Mouse (Mus musculus): ENCODE data around the gene Olfr311. TPM values are rescaled to one million over a fixed set of nuclear protein-coding genes. Genes with fewer than 3 reads are reported as not detected.
"Not testable (repeated sequence)": the region's sequence is repeated elsewhere in the genome, so short reads cannot be mapped to it uniquely, and the experiment has no call there.

Olfr311 gene
- polyA plus RNA-seq (2014; fragmentation: Nextera tagmentation; extraction: Ambion mirVana), result 0.16 TPM in 1 of 2 replicates, not detected in the other

DNA sequence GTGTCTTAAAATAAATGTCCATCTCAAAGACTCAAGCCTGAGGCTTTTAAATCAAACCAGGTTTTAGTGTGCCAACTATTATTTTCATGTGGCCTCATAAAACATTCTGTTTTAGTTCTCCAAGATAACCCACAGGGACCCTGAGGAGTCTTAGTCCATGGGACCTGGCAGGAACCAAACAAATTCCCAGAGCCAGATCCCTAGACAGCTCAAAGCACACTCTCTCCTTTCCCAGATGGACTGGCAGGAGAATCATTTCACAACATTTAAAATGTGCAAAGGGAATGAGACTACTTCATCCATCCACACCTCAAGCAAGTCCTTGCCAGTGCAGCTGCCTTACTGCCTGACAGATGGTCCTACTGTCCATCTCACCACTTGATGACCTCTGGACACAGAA, at the start of gene Olfr311:
TSS of gene Olfr311 (plus strand) at position 301 of the 400 bp plus-strand sequence.
- H3K9me3 ChIP-seq (replicated peaks; ENCODE audit: control insufficient read depth, low read length); H3K4me1 ChIP-seq (ENCODE audit: control insufficient read depth, insufficient read depth, low read length); H3K4me3 ChIP-seq (ENCODE audit: low read depth, low read length); H3K27me3 ChIP-seq (ENCODE audit: control insufficient read depth, insufficient read depth, low read length); H3K36me3 ChIP-seq (ENCODE audit: control insufficient read depth, insufficient read depth, low read length); ATAC-seq (replicated peaks; ENCODE audit: insufficient number of reproducible peaks, low FRiP score, low TSS enrichment); H3K27ac ChIP-seq (ENCODE audit: low read depth, low read length); H3K9ac ChIP-seq (ENCODE audit: low read depth, low read length); H3K4me2 ChIP-seq: not testable (repeated sequence)

DNA sequence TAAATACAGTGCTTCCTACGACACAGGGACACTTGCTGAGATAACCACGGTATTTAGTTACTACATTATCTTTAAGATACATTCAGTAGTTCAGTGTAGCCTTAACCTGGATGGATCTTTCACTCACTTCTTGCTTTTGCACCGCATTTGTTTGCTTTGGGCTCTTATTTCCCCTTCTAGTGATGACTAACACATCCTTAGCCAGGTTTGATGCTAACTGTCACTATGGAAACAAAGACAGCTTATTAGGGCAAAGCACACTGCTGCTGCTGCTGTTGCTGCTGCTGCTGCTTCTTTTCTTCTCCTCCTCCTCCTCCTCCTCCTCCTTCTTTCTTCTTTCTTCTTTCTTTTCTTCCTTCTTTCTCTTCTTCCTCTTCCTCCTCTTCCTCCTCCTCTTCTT, 49.5 kb upstream of the Olfr311 start:
- 27% methylated on average over 3 of the region's 3 CpGs for WGBS (ENCODE audit: insufficient replicate concordance)
- Histone ChIP-seq H3K36me3 (ENCODE audit: control insufficient read depth, insufficient read depth, low read length) (no peaks in the 10 kb centered on the region), H3K9me3 (replicated peaks; ENCODE audit: control insufficient read depth, low read length) (no peaks in the 10 kb centered on the region), H3K27ac (ENCODE audit: low read depth, low read length) (no peak overlapping the region), H3K4me2 (no peak overlapping the region), H3K4me1 (ENCODE audit: control insufficient read depth, insufficient read depth, low read length) (no peaks in the 10 kb centered on the region), H3K27me3 (ENCODE audit: control insufficient read depth, insufficient read depth, low read length) (no peaks in the 10 kb centered on the region), H3K9ac (ENCODE audit: low read depth, low read length) (no peak overlapping the region), H3K4me3 (ENCODE audit: low read depth, low read length) (no peak overlapping the region)
- no peak for ATAC-seq (replicated peaks; ENCODE audit: insufficient number of reproducible peaks, low FRiP score, low TSS enrichment)

DNA sequence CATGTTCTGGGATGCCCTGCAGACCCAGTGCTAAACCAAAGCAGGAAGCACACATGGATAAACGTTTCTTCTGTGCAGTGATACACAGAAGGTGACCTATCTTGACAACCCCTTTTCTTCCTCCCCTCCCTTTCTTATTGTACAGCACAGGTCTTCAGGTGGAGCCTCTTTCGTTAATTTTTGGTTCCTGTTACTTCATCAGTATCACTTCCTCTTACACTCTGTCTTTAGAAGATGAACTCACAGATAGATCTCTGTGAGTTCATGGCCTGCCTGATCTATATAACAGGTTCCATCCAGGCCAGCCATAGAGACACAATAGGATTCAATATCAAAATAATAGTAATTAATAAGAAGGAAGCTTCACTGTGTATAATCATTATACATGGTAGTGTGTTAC, 49.0 kb upstream of the Olfr311 start:
- Histone ChIP-seq H3K9ac (ENCODE audit: low read depth, low read length) (no peak overlapping the region), H3K27ac (ENCODE audit: low read depth, low read length) (no peak overlapping the region), H3K36me3 (ENCODE audit: control insufficient read depth, insufficient read depth, low read length) (no peaks in the 10 kb centered on the region), H3K4me1 (ENCODE audit: control insufficient read depth, insufficient read depth, low read length) (no peaks in the 10 kb centered on the region), H3K27me3 (ENCODE audit: control insufficient read depth, insufficient read depth, low read length) (no peaks in the 10 kb centered on the region), H3K4me2 (no peak overlapping the region), H3K9me3 (replicated peaks; ENCODE audit: control insufficient read depth, low read length) (no peaks in the 10 kb centered on the region), H3K4me3 (ENCODE audit: low read depth, low read length) (no peak overlapping the region)
- WGBS (ENCODE audit: insufficient replicate concordance), result 44% methylated on average over 2 of the region's 2 CpGs
- ATAC-seq (replicated peaks; ENCODE audit: insufficient number of reproducible peaks, low FRiP score, low TSS enrichment), result no peak

DNA sequence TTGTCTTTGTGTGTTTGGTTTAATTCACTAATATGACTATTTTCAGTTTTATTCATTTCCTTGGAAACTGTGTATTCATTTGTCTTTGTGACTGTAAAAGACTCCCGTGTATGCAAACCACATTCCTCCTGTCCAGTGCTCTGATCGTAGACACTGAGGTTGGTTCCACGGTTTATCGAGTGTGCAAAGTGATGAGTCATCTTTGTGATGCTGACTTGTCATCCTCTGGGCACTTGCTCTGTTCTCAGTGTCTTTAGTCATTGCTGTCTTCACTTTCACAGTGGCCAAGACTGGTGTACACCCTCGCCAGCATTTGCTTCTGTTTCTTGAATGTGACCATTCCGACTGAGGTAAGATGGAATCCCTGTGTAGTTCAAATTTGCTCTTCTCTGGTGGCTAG, 48.4 kb upstream of the Olfr311 start:
- ATAC-seq (replicated peaks; ENCODE audit: insufficient number of reproducible peaks, low FRiP score, low TSS enrichment), result no peak
- H3K27me3 ChIP-seq (ENCODE audit: control insufficient read depth, insufficient read depth, low read length), result no peaks in the 10 kb centered on the region
- H3K9me3 ChIP-seq (replicated peaks; ENCODE audit: control insufficient read depth, low read length), result no peaks in the 10 kb centered on the region
- no peak overlapping the region for H3K9ac ChIP-seq (ENCODE audit: low read depth, low read length)
- no peaks in the 10 kb centered on the region for H3K4me1 ChIP-seq (ENCODE audit: control insufficient read depth, insufficient read depth, low read length)
- 67% methylated on average over 6 of the region's 6 CpGs for whole genome bisulfite sequencing (ENCODE audit: insufficient replicate concordance)
- H3K27ac ChIP-seq (ENCODE audit: low read depth, low read length), result no peak overlapping the region
- H3K4me2 ChIP-seq, result no peak overlapping the region
- H3K36me3 ChIP-seq (ENCODE audit: control insufficient read depth, insufficient read depth, low read length), result no peaks in the 10 kb centered on the region
- H3K4me3 ChIP-seq (ENCODE audit: low read depth, low read length), result no peak overlapping the region

DNA sequence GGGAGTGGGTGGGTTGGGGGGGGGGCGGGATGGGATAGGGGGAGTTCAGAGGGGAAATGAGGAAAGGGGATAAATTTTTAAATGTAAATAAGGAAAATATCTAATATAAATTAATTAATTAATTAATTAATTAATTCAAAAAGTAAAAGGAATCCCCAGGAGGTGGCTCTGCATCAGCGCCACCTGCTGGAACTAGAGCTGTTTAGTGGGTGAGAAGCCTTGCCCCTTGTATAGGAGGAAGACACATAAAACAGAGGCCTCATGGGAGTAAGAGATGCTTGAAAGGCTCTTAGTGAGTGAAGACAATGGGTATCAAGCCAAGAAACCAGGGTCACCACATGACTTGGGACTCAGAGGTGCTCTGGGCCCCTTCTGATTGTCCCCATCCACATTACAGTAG, 43.2 kb upstream of the Olfr311 start:
- ATAC-seq (replicated peaks; ENCODE audit: insufficient number of reproducible peaks, low FRiP score, low TSS enrichment), result no peak
- no peak overlapping the region for H3K4me3 ChIP-seq (ENCODE audit: low read depth, low read length)

DNA sequence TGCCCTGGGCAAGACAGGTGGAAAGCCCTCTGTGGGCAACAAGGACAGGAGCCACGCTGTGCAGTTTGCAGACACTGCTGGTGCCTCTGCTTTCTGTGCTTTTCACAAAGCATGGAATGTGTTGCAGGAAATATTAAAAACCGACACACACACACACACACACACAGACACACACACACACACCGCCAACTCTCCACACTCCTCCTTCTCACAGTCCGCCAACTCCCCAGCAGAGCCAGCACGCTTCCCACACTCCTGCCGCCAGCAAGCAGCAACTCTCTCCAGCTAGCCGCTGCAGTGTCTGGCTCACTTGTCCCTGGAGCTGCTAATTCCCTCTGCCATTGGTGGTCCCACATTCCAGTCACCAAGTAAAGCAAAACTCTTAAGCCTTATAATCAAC, 42.2 kb upstream of the Olfr311 start:
- Histone ChIP-seq H3K36me3 (ENCODE audit: control insufficient read depth, insufficient read depth, low read length) (no peaks in the 10 kb centered on the region), H3K27me3 (ENCODE audit: control insufficient read depth, insufficient read depth, low read length) (no peaks in the 10 kb centered on the region), H3K27ac (ENCODE audit: low read depth, low read length) (no peak overlapping the region), H3K9me3 (replicated peaks; ENCODE audit: control insufficient read depth, low read length) (no peaks in the 10 kb centered on the region), H3K9ac (ENCODE audit: low read depth, low read length) (no peak overlapping the region), H3K4me3 (ENCODE audit: low read depth, low read length) (no peak overlapping the region), H3K4me2 (no peak overlapping the region), H3K4me1 (ENCODE audit: control insufficient read depth, insufficient read depth, low read length) (peaks cover 1% of the 10 kb centered on the region; the same call in 1 of the 2 replicates)
- WGBS (ENCODE audit: insufficient replicate concordance), result 58% methylated on average over 7 of the region's 7 CpGs
- ATAC-seq (replicated peaks; ENCODE audit: insufficient number of reproducible peaks, low FRiP score, low TSS enrichment), result no peak

More for the DNA sequence above, 43.2 kb upstream of the Olfr311 start:
- 83% methylated on average over 2 of the region's 2 CpGs for WGBS (ENCODE audit: insufficient replicate concordance)
- Histone ChIP-seq H3K4me2 (no peak overlapping the region), H3K9ac (ENCODE audit: low read depth, low read length) (no peak overlapping the region), H3K9me3 (replicated peaks; ENCODE audit: control insufficient read depth, low read length) (no peaks in the 10 kb centered on the region), H3K27me3 (ENCODE audit: control insufficient read depth, insufficient read depth, low read length) (no peaks in the 10 kb centered on the region), H3K4me1 (ENCODE audit: control insufficient read depth, insufficient read depth, low read length) (no peaks in the 10 kb centered on the region), H3K27ac (ENCODE audit: low read depth, low read length) (no peak overlapping the region), H3K36me3 (ENCODE audit: control insufficient read depth, insufficient read depth, low read length) (no peaks in the 10 kb centered on the region)

DNA sequence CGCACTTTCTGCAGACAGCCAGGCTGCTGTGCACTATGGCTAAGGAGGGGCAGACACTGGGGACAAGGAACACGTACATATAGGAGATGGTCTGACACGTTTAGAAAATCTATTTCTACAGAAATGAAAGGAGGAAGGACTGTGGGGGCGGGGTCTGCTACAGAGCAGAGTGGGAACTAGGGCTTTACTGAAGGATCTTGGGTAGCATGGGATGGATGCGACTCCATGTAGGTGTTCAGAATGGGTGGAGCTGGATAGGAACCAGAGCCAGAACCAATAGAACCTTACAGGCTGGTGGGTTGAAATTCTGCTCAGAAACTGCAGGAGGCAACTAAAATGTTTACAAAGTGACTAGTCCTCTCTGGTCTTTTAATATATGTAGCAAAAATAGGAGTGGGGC, 39.3 kb upstream of the Olfr311 start:
- WGBS (ENCODE audit: insufficient replicate concordance), result 75% methylated on average over 5 of the region's 5 CpGs

DNA sequence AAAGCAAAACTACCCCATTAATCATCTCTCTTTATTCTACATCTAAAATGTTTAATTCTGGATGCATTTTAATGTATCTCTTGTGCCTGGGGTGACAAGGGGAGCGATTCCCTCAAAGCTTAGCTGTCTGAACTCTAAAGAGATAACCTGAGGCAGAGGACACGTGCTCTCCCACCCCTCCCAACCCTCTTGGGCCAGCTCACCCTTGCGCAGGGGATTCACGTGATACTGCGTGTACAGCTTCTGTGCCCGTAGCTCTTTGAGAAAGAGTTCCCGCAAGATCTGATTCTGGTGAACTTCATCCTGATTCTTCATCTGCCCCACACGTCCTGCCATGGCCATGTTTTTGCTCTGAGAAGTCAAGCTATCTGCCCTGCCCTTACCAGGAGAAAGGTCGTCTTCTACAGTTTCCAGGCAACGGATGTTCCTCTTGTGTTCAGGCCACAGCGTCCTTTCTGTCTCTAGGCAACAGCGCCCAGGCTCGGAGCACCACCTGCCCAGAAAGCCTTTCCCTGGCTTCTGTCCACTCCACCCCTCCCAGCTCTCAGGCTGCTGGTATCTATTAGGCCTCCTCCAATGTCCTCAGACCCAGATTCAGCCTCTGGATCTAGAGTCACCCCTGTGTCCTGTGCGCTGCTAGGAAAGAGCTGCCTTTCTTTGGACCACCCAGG, 37.4 kb upstream of the Olfr311 start, which contains the start of gene Fam183b:
TSS of gene Fam183b (minus strand) at position 403 of the 671 bp plus-strand sequence.
- H3K4me1 ChIP-seq (ENCODE audit: control insufficient read depth, insufficient read depth, low read length), result peaks cover 4% of the 10 kb centered on the region; the same call in 1 of the 2 replicates
- H3K4me3 ChIP-seq (ENCODE audit: low read depth, low read length), result no peak within 1 kb of the TSS
- peak within 1 kb of the TSS; percentile 40; the same call in 1 of the 2 replicates for H3K4me2 ChIP-seq
- no peaks in the 10 kb centered on the region for H3K27me3 ChIP-seq (ENCODE audit: control insufficient read depth, insufficient read depth, low read length)
- no peaks in the 10 kb centered on the region for H3K9me3 ChIP-seq (replicated peaks; ENCODE audit: control insufficient read depth, low read length)
- H3K9ac ChIP-seq (ENCODE audit: low read depth, low read length), result no peak within 1 kb of the TSS
- no peak for ATAC-seq (replicated peaks; ENCODE audit: insufficient number of reproducible peaks, low FRiP score, low TSS enrichment)
- 43% methylated on average over 14 of the region's 14 CpGs for WGBS (ENCODE audit: insufficient replicate concordance)
- H3K27ac ChIP-seq (ENCODE audit: low read depth, low read length), result no peak within 1 kb of the TSS
- no peaks in the 10 kb centered on the region for H3K36me3 ChIP-seq (ENCODE audit: control insufficient read depth, insufficient read depth, low read length)

More for the DNA sequence above, 39.3 kb upstream of the Olfr311 start:
- Histone ChIP-seq H3K9ac (ENCODE audit: low read depth, low read length) (no peak overlapping the region), H3K27ac (ENCODE audit: low read depth, low read length) (no peak overlapping the region), H3K9me3 (replicated peaks; ENCODE audit: control insufficient read depth, low read length) (no peaks in the 10 kb centered on the region), H3K4me2 (no peak overlapping the region), H3K4me3 (ENCODE audit: low read depth, low read length) (no peak overlapping the region), H3K4me1 (ENCODE audit: control insufficient read depth, insufficient read depth, low read length) (peaks cover 4% of the 10 kb centered on the region; the same call in 1 of the 2 replicates), H3K36me3 (ENCODE audit: control insufficient read depth, insufficient read depth, low read length) (no peaks in the 10 kb centered on the region), H3K27me3 (ENCODE audit: control insufficient read depth, insufficient read depth, low read length) (no peaks in the 10 kb centered on the region)
- no peak for ATAC-seq (replicated peaks; ENCODE audit: insufficient number of reproducible peaks, low FRiP score, low TSS enrichment)

DNA sequence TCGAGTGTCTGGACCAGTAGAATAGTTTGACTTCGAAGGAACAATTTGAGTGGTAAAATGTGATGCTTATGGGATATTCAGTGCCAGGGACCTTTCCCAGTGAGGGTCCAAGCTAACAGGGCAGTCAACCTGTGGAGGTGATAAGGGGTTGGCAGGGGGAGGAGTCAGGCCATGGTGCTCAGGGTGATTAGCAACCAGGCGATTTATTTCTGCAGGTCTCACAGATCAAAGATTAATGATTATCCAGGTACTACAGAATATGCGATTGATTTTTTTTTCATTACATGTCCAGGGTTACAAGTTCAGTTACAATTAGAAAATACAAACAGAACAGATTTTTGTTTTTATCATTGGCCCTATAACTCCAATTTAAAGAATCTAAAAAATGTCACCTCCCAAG, 35.2 kb upstream of the Olfr311 start:
- Histone ChIP-seq H3K9ac (ENCODE audit: low read depth, low read length) (no peak overlapping the region), H3K4me1 (ENCODE audit: control insufficient read depth, insufficient read depth, low read length) (peaks cover 4% of the 10 kb centered on the region; the same call in 1 of the 2 replicates), H3K9me3 (replicated peaks; ENCODE audit: control insufficient read depth, low read length) (no peaks in the 10 kb centered on the region), H3K27ac (ENCODE audit: low read depth, low read length) (no peak overlapping the region), H3K4me3 (ENCODE audit: low read depth, low read length) (no peak overlapping the region), H3K27me3 (ENCODE audit: control insufficient read depth, insufficient read depth, low read length) (no peaks in the 10 kb centered on the region), H3K36me3 (ENCODE audit: control insufficient read depth, insufficient read depth, low read length) (no peaks in the 10 kb centered on the region), H3K4me2 (no peak overlapping the region)
- no peak for ATAC-seq (replicated peaks; ENCODE audit: insufficient number of reproducible peaks, low FRiP score, low TSS enrichment)
- 64% methylated on average over 4 of the region's 4 CpGs for WGBS (ENCODE audit: insufficient replicate concordance)

All from heart, embryonic 11.5 days (tissue).